Mouse (Mus musculus): ENCODE measurements around the gene Mgarp.

The Mgarp gene

GRCm38 (mm10) chr3:51340552-51341267 is 55.8 kb downstream of the Mgarp start, which contains the start of gene Elf2:
TSS of gene Elf2 (minus strand) at chr3:51340663.
- DNase-seq (ENCODE audit: low read depth, low spot score), result peak; percentile 89

GRCm38 (mm10) chr3:51339734-51340551 is 56.6 kb downstream of the Mgarp start:
- peak; percentile 76 for DNase-seq (ENCODE audit: low read depth, low spot score)

GRCm38 (mm10) chr3:51339378-51339733 is 57.2 kb downstream of the Mgarp start:
- DNase-seq (ENCODE audit: low read depth, low spot score), result peak; percentile 47
